Mouse (Mus musculus) heart, embryonic 13.5 days (tissue): ENCODE data around the gene Zbtb43. TPM values are rescaled to one million over a fixed set of nuclear protein-coding genes. Genes with fewer than 3 reads are reported as not detected.

Experiments used
- polyA plus RNA-seq: library from polyadenylated mRNA; unstranded; fragments of >200 nt; fragmentation: Nextera tagmentation; extraction: Ambion mirVana; gene quantifications from 2 replicates; pipeline ENCODE4 v1.2.1, GENCODE M21; 2015

Zbtb43 gene
- polyA plus RNA-seq, 1 experiment from 2014 or later, result 10.5 TPM

Other genes with a start within 250 kb of the Zbtb43 start
- 3.7 and 3.9 TPM in 2 replicates for gene Ralgps1, start 97.1 kb downstream of the Zbtb43 start, polyA plus RNA-seq
- gene Zbtb34, start 37.2 kb downstream of the Zbtb43 start, polyA plus RNA-seq, result 3.5 TPM in 2 replicates
- gene Lmx1b, start 172.0 kb upstream of the Zbtb43 start, polyA plus RNA-seq, result not detected in 2 replicates